Mouse (Mus musculus): ENCODE measurements around the gene Hcrt.

Hcrt gene

GRCm38 (mm10) chr11:100766726-100767125 lies 4.0 kb upstream of the Hcrt start:
- no peak for DNase-seq

GRCm38 (mm10) chr11:100761547-100762045 lies 1.1 kb downstream of the Hcrt start:
- peak; percentile 78 to 80 for DNase-seq

- DNase-seq: peak; percentile 72 to 83
Measured at GRCm38 (mm10) chr11:100759611-100760233, 3.0 kb downstream of the Hcrt start, which contains the start of gene Kcnh4. TSS of gene Kcnh4 (minus strand) at chr11:100759942.

- DNase-seq: peak; percentile 50 to 54
Measured at GRCm38 (mm10) chr11:100758707-100759610, 3.8 kb downstream of the Hcrt start.

GRCm38 (mm10) chr11:100757566-100757965 lies 5.2 kb downstream of the Hcrt start:
- no peak for DNase-seq

GRCm38 (mm10) chr11:100756476-100756875 lies 6.3 kb downstream of the Hcrt start:
- no peak for DNase-seq

- DNase-seq: no peak
Measured at GRCm38 (mm10) chr11:100754693-100755057, 8.1 kb downstream of the Hcrt start.

- DNase-seq: no peak
Measured at GRCm38 (mm10) chr11:100754021-100754692, 8.6 kb downstream of the Hcrt start.

GRCm38 (mm10) chr11:100752294-100752693 lies 10.4 kb downstream of the Hcrt start:
- DNase-seq: no peak

GRCm38 (mm10) chr11:100750127-100750526 lies 12.6 kb downstream of the Hcrt start:
- DNase-seq: no peak

- DNase-seq: no peak
Measured at GRCm38 (mm10) chr11:100749469-100749868, 13.3 kb downstream of the Hcrt start.

GRCm38 (mm10) chr11:100748620-100749019 lies 14.1 kb downstream of the Hcrt start:
- no peak for DNase-seq

GRCm38 (mm10) chr11:100747114-100747513 lies 15.6 kb downstream of the Hcrt start:
- DNase-seq: no peak

- DNase-seq: no peak
Measured at GRCm38 (mm10) chr11:100746546-100746945, 16.2 kb downstream of the Hcrt start.

GRCm38 (mm10) chr11:100745085-100745484 lies 17.6 kb downstream of the Hcrt start:
- peak; percentile 51 for DNase-seq

- DNase-seq: no peak
Measured at GRCm38 (mm10) chr11:100741348-100741747, 21.4 kb downstream of the Hcrt start.

- no peak for DNase-seq
Measured at GRCm38 (mm10) chr11:100738749-100739148, 24.0 kb downstream of the Hcrt start.

- peak; percentile 96 to 98 for DNase-seq
Measured at GRCm38 (mm10) chr11:100738066-100738604, 24.6 kb downstream of the Hcrt start, which contains the start of gene Rab5c. TSS of gene Rab5c (minus strand) at chr11:100738215.

GRCm38 (mm10) chr11:100737105-100737733 lies 25.5 kb downstream of the Hcrt start:
- DNase-seq: no peak

- no peak for DNase-seq
Measured at GRCm38 (mm10) chr11:100736746-100737080, 26.0 kb downstream of the Hcrt start.

GRCm38 (mm10) chr11:100735954-100736745 lies 26.6 kb downstream of the Hcrt start:
- no peak for DNase-seq
